Mouse (Mus musculus): ENCODE data around the gene Zfp346. TPM values are rescaled to one million over a fixed set of nuclear protein-coding genes. Genes with fewer than 3 reads are reported as not detected.

Zfp346 gene
- polyA plus RNA-seq (2012; fragmentation: generic; extraction: Trizol), result 10 to 100 TPM in 1 of 2 experiments, 1 to 10 TPM in 1; 3.8 to 16.6 TPM

GRCm38 (mm10) chr13:55105045-55105952, at the start of gene Zfp346:
TSS of gene Zfp346 (plus strand) at chr13:55105311.

GRCm38 (mm10) chr13:55099726-55100478, 5.2 kb upstream of the Zfp346 start, which contains the start of gene Uimc1:
TSS of gene Uimc1 (minus strand) at chr13:55100300.

GRCm38 (mm10) chr13:55133448-55133847, 28.3 kb downstream of the Zfp346 start, which contains the start of gene Gm17617:
TSS of gene Gm17617 (minus strand) at chr13:55133548.

GRCm38 (mm10) chr13:55152621-55153415, 47.7 kb downstream of the Zfp346 start, which contains the start of gene Fgfr4:
TSS of gene Fgfr4 (plus strand) at chr13:55152640.

Other genes with a start within 250 kb of the Zfp346 start
- under 1 TPM in 1 of 2 experiments, not detected in 1; 0.02 TPM for gene Unc5a, start 155.9 kb upstream of the Zfp346 start, polyA plus RNA-seq (2012; fragmentation: generic; extraction: Trizol)
- gene Hk3, start 83.9 kb upstream of the Zfp346 start, polyA plus RNA-seq (2012; fragmentation: generic; extraction: Trizol), result not detected
- 10 to 100 TPM in 1 of 2 experiments, 1 to 10 TPM in 1; 2.8 to 12.8 TPM for gene Uimc1, start 5.0 kb upstream of the Zfp346 start, polyA plus RNA-seq (2012; fragmentation: generic; extraction: Trizol)
- gene Gm17617, start 28.2 kb downstream of the Zfp346 start, polyA plus RNA-seq (2012; fragmentation: generic; extraction: Trizol), result not detected
- under 1 TPM in 1 of 2 experiments, not detected in 1; 0.11 TPM for gene Fgfr4, start 47.3 kb downstream of the Zfp346 start, polyA plus RNA-seq (2012; fragmentation: generic; extraction: Trizol)
- gene Nsd1, start 104.5 kb downstream of the Zfp346 start, polyA plus RNA-seq (2012; fragmentation: generic; extraction: Trizol), result 10 to 100 TPM in 1 of 2 experiments, 1 to 10 TPM in 1; 1.4 to 10.3 TPM
- 100 to 1,000 TPM; 501 to 815 TPM for gene Prelid1, start 215.2 kb downstream of the Zfp346 start, polyA plus RNA-seq (2012; fragmentation: generic; extraction: Trizol)
- gene Rab24, start 216.6 kb downstream of the Zfp346 start, polyA plus RNA-seq (2012; fragmentation: generic; extraction: Trizol), result 10 to 100 TPM; 42.3 to 74.0 TPM
- 10 to 100 TPM; 56.2 to 85.5 TPM for gene Mxd3, start 224.5 kb downstream of the Zfp346 start, polyA plus RNA-seq (2012; fragmentation: generic; extraction: Trizol)